Mouse (Mus musculus): ENCODE measurements around the gene Tnfsf9. TPM values are rescaled to one million over a fixed set of nuclear protein-coding genes. Genes with fewer than 3 reads are reported as not detected.
A peak's percentile ranks its signal among the peaks of the same experiment; 100 is the strongest.

Gene Tnfsf9
- polyA plus RNA-seq (2017; shearing (Covaris generic)), result 10 to 100 TPM in 2 of 3 experiments, 1 to 10 TPM in 1; 9.6 to 30.9 (median 15.9) TPM

GRCm38 (mm10) chr17:57105181-57106034 lies at the start of gene Tnfsf9:
TSS of gene Tnfsf9 (plus strand) at chr17:57105325.
- peak; percentile 56 for ATAC-seq

GRCm38 (mm10) chr17:57056246-57056645 lies 48.9 kb upstream of the Tnfsf9 start:
- no peak for ATAC-seq

- ATAC-seq, result no peak
These were observed 46.1 kb upstream of the Tnfsf9 start, which contains the start of gene Crb3 for GRCm38 (mm10) chr17:57058891-57059485. TSS of gene Crb3 (plus strand) at chr17:57059105.

GRCm38 (mm10) chr17:57059486-57059977 lies 45.6 kb upstream of the Tnfsf9 start, which contains the start of gene Slc25a23:
TSS of gene Slc25a23 (minus strand) at chr17:57059863.
- no peak for ATAC-seq

- peak; percentile 82 for ATAC-seq
These were observed 44.8 kb upstream of the Tnfsf9 start for GRCm38 (mm10) chr17:57060231-57060801.

GRCm38 (mm10) chr17:57061069-57061468 lies 44.1 kb upstream of the Tnfsf9 start:
- peak; percentile 19 for ATAC-seq

GRCm38 (mm10) chr17:57062011-57062521 lies 43.1 kb upstream of the Tnfsf9 start:
- no peak for ATAC-seq

GRCm38 (mm10) chr17:57062548-57062947 lies 42.6 kb upstream of the Tnfsf9 start:
- no peak for ATAC-seq

GRCm38 (mm10) chr17:57063031-57063430 lies 42.1 kb upstream of the Tnfsf9 start:
- ATAC-seq, result no peak

GRCm38 (mm10) chr17:57066908-57067307 lies 38.2 kb upstream of the Tnfsf9 start:
- ATAC-seq, result no peak

- ATAC-seq, result no peak
These were observed 34.9 kb upstream of the Tnfsf9 start for GRCm38 (mm10) chr17:57070272-57070671.

GRCm38 (mm10) chr17:57070699-57071098 lies 34.4 kb upstream of the Tnfsf9 start:
- ATAC-seq, result no peak

GRCm38 (mm10) chr17:57076916-57077315 lies 28.2 kb upstream of the Tnfsf9 start:
- ATAC-seq, result no peak

GRCm38 (mm10) chr17:57078336-57078735 lies 26.8 kb upstream of the Tnfsf9 start, which contains the start of gene Dennd1c:
TSS of gene Dennd1c (minus strand) at chr17:57078514.
- ATAC-seq, result peak; percentile 96

GRCm38 (mm10) chr17:57079919-57080318 lies 25.2 kb upstream of the Tnfsf9 start:
- ATAC-seq, result no peak

GRCm38 (mm10) chr17:57081234-57081842 lies 23.8 kb upstream of the Tnfsf9 start:
- no peak for ATAC-seq

GRCm38 (mm10) chr17:57082481-57082880 lies 22.6 kb upstream of the Tnfsf9 start:
- no peak for ATAC-seq

GRCm38 (mm10) chr17:57085970-57086757 lies 19.0 kb upstream of the Tnfsf9 start:
- no peak for ATAC-seq

GRCm38 (mm10) chr17:57087049-57087832 lies 17.9 kb upstream of the Tnfsf9 start, which contains the start of gene Tubb4a:
TSS of gene Tubb4a (minus strand) at chr17:57087782.
- ATAC-seq, result no peak

- ATAC-seq, result no peak
These were observed 10.9 kb upstream of the Tnfsf9 start for GRCm38 (mm10) chr17:57094222-57094621.

All from inflammation-experienced regulatory T-cells, adult 6 months (primary cell).